Mouse (Mus musculus) MEL (cell line): ENCODE data around the gene Srcap.

Experiments used
- CTCF ChIP-seq, 3 experiments: IDR thresholded peaks in 2 of 3; conservative IDR thresholded peaks in 1 of 3; 2 replicates each; pipeline ENCODE4 v1.5.1; 2011 to 2012; ENCODE audit warnings: low read length in 3 of 3, low read depth in 2 of 3, mild to moderate bottlenecking in 2 of 3, improper control_type of control experiment in 1 of 3, inconsistent platforms in 1 of 3, mixed read lengths in 1 of 3, moderate library complexity in 1 of 3; ENCODE audit not compliant: control insufficient read depth in 1 of 3, insufficient read depth in 1 of 3, poor library complexity in 1 of 3, severe bottlenecking in 1 of 3
- E2F4 ChIP-seq: IDR thresholded peaks from 2 replicates; pipeline ENCODE4 v1.6.1; 2011; ENCODE audit warnings: low read depth, low read length, improper control_type of control experiment, borderline replicate concordance
- EP300 ChIP-seq, 2 experiments: IDR thresholded peaks; 2 replicates each; pipeline ENCODE4 v1.6.1; 2011; ENCODE audit warnings: improper control_type of control experiment in 2 of 2, low read length in 2 of 2, low read depth in 1 of 2, mild to moderate bottlenecking in 1 of 2
- GABPA ChIP-seq: IDR thresholded peaks from 2 replicates; pipeline ENCODE4 v1.6.1; 2012; ENCODE audit warnings: low read depth, mild to moderate bottlenecking, inconsistent platforms, low read length, improper control_type of control experiment, moderate library complexity
- GATA1 ChIP-seq: IDR thresholded peaks from 2 replicates; pipeline ENCODE4 v1.6.1; 2011; ENCODE audit warnings: low read depth, low read length, improper control_type of control experiment
- KAT2A ChIP-seq: conservative IDR thresholded peaks from 2 replicates; pipeline ENCODE4 v1.6.1; 2012; ENCODE audit warnings: low read depth, low read length, improper control_type of control experiment, inconsistent platforms
- NRF1 ChIP-seq: IDR thresholded peaks from 2 replicates; pipeline ENCODE4 v1.6.1; 2014; ENCODE audit warnings: low read depth, mild to moderate bottlenecking, inconsistent platforms, low read length, improper control_type of control experiment, moderate library complexity; ENCODE audit not compliant: poor library complexity, insufficient read depth, severe bottlenecking
- POLR2A ChIP-seq, 2 experiments: IDR thresholded peaks; 2 replicates each; pipeline ENCODE4 v1.6.1; 2011 to 2012; ENCODE audit warnings: low read length in 2 of 2, mild to moderate bottlenecking in 2 of 2, control low read depth in 1 of 2, improper control_type of control experiment in 1 of 2, low read depth in 1 of 2, moderate library complexity in 1 of 2; ENCODE audit not compliant: control insufficient read depth in 1 of 2, insufficient read depth in 1 of 2, poor library complexity in 1 of 2
- USF1 ChIP-seq: IDR thresholded peaks from 2 replicates; pipeline ENCODE4 v1.6.1; 2014; ENCODE audit warnings: low read depth, mild to moderate bottlenecking, inconsistent platforms, low read length, improper control_type of control experiment, moderate library complexity

- TF ChIP-seq CTCF (IDR thresholded peaks at IDR 0.05 in 2 of 3, conservative IDR thresholded peaks at IDR 0.05 in 1 of 3; ENCODE audit: control insufficient read depth in 1 of 3, insufficient read depth in 1 of 3, low read depth in 2 of 3, low read length in 3 of 3, poor library complexity in 1 of 3, severe bottlenecking in 1 of 3): no peak
- no peak for TF ChIP-seq USF1
- no peak for TF ChIP-seq KAT2A
- TF ChIP-seq NRF1: no peak
- no peak for TF ChIP-seq EP300 (IDR thresholded peaks at IDR 0.05; ENCODE audit: low read depth in 1 of 2, low read length in 2 of 2)
- no peak for TF ChIP-seq GABPA
- TF ChIP-seq POLR2A (IDR thresholded peaks at IDR 0.05; ENCODE audit: control insufficient read depth in 1 of 2, insufficient read depth in 1 of 2, low read depth in 1 of 2, low read length in 2 of 2, poor library complexity in 1 of 2): no peak
- TF ChIP-seq E2F4: no peak
- TF ChIP-seq GATA1: no peak
These were observed 85.0 kb downstream of the Srcap start for GRCm38 (mm10) chr7:127596747-127597146.
